Mouse (Mus musculus) right cerebral cortex, postnatal 10 days (tissue): ENCODE data around the gene Exoc3.

ENCODE experiments used
- DNase-seq, 2 experiments: peaks; one replicate each; pipeline ENCODE4 v3.0.0; 2021; ENCODE audit warnings: low spot score in 2 of 2

The Exoc3 gene

GRCm38 (mm10) chr13:74138906-74139647, 69.5 kb downstream of the Exoc3 start:
- no peak for DNase-seq

GRCm38 (mm10) chr13:74129909-74130308, 78.6 kb downstream of the Exoc3 start:
- DNase-seq = no peak

GRCm38 (mm10) chr13:74127571-74127970, 81.0 kb downstream of the Exoc3 start:
- DNase-seq = no peak

- no peak for DNase-seq
Measured at GRCm38 (mm10) chr13:74122632-74123031, 85.9 kb downstream of the Exoc3 start.

- no peak for DNase-seq
Measured at GRCm38 (mm10) chr13:74121795-74122330, 86.7 kb downstream of the Exoc3 start.

GRCm38 (mm10) chr13:74121141-74121602, 87.4 kb downstream of the Exoc3 start, which contains the start of gene Slc9a3:
TSS of gene Slc9a3 (plus strand) at chr13:74121457.
- DNase-seq = peak in 1 of 2 experiments; percentile 21
